Mouse (Mus musculus): Measurements from ENCODE around the gene Zfp770.

GRCm38 (mm10) chr2:114201574-114201973 is 305 bp upstream of the Zfp770 start:
- TF ChIP-seq EP300 (optimal IDR thresholded peaks at IDR 0.05) (no peak), CTCF (IDR thresholded peaks at IDR 0.05; ENCODE audit: low read depth) (no peak)

Data from stomach, postnatal 0 days (tissue).